Mouse (Mus musculus): ENCODE measurements around the gene Atg2a.

The Atg2a gene

DNA sequence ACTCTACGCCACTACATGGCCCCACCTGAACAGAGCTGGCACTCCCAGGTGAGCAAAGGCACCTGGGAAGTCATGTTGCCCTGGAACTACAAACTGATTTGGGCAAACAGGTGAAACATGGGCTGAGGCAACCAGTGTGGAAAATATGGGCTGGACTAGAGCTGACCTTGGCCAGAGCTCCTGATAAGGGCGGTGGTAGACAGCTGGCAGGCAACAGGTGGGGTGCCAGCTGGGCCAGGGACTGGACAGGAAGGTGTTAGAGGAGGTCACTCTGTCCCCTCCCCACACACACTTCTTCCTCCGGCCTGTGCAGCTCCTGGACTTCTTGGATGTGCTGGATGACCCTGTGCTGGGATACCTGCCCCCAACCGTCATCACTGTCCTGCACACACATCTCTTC, 11.6 kb downstream of the Atg2a start:
- DNase-seq, result no peak

DNA sequence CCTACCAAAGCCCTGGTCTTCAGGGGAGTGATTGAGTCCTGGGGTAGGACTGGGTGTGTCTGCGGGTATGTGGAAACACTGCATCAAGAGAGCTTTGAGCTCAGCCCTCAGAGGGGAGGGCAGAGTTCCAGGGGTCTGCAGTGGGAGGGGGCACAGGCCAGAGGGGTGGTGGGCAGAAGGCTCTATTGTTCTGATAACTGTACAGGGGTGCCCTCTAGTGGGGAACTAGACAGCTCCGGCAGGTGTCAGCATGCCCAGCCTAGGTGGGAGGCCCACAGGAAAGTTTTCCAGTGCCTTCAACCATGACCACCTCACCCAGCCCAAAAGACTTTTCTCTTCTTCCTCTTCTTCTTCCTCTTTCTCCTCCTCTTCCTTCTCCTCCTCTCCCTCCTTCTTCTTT, 19.0 kb downstream of the Atg2a start:
- no peak for DNase-seq

DNA sequence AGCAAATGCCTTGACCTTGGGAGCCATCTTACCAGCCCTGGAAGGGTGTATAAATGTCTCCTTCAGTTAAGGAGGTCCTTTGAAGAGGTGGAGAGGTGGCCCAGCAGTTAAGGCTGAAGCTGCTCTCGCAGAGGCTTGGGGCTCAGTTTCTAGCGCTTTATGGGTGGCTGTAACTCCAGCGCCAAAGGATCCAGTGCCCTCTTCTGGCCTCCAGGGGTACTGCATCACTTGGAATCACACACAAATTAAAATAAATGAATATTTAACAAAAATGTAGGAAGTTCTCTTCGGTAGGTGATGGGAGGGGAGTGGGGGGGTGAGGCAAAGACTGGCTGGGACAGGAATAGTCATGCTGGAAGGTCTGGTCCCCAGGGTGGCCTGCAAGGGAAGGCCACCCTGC, 19.5 kb downstream of the Atg2a start:
- DNase-seq, result no peak

DNA sequence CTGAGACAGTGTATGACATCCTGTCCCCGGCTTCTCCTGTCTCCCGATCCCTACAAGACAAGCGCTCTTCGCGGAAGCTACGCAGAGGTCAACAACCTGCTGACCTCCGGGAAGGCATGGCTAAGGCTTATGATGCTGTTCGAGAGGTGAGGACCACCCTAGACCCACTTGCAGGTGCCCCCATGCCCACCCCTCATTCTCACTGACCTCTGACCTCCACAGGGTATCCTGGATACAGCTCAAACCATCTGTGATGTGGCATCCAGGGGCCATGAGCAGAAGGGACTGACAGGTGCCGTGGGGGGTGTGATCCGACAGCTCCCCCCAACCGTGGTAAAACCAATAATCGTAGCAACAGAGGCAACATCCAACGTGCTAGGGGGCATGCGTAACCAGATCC, 19.9 kb downstream of the Atg2a start:
- no peak for DNase-seq

DNA sequence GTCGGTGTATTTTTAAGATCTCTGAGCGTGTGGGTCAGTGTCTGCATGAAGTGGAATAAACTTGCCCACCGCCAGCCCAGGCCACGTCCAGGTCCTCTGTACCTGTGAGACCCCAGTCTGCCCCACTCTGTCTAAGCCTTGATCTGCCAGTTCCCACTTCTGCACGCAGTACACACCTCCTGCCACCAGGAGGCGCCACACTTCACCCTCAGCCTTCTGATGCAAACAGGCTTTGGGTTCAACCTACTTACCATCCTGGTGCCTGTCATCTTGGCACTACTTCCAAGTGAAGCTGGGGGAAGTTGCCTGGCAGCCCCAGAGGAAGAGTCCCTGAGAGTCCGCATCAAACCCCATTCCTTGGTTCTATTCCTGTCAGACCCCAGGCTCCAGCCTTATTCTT, 20.8 kb downstream of the Atg2a start:
- DNase-seq, result peak; percentile 85

DNA sequence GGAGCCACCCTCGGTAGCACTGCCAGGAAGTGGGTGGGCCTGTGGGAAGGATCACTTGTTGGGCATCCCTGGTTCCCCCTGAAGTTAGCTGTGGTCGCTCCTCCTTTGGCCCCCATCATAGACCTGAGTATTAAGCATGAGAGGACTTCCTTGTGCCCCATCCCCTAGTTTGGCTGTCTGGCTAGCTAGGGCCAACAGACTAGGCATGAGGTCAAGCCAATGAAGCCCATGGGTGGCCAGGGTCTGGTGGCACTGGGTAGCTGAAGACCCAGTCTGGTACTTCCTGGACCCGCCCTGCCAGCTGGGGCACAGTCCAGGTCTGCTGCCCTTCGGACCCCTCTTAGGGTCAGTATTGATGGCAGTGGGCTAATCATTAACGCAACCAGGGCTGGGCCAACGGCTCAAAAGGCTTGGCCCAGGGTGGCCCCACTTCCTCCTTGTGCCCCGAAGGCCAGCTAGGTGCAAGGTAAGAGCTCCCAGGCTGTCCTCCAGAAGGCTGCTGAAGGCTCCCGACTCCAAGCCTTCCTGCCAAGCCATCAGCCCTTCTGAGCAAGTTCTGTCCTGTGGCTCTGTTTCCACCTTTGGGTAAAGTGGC, 21.5 kb downstream of the Atg2a start:
- no peak for DNase-seq

DNA sequence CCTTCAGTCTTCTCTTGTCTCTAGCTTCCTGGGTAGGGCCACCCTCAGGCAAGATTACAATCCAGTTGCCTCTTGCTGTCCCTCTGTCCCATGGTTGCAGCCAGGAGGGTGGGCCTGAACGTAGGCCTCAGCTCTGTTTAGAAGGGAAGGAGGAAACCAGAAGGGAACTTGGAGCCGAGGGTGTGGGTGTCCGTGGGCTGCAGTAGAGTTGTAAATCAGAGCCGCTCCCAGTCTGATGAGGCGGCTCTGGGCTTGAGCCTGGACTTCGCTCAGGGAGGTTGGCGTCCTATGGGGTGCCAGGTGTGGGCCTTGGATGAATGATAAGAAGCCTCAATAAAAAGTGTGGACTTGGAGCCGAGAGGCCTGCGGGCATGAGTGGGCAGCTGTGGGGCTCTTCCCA, 22.7 kb downstream of the Atg2a start:
- no peak for DNase-seq

DNA sequence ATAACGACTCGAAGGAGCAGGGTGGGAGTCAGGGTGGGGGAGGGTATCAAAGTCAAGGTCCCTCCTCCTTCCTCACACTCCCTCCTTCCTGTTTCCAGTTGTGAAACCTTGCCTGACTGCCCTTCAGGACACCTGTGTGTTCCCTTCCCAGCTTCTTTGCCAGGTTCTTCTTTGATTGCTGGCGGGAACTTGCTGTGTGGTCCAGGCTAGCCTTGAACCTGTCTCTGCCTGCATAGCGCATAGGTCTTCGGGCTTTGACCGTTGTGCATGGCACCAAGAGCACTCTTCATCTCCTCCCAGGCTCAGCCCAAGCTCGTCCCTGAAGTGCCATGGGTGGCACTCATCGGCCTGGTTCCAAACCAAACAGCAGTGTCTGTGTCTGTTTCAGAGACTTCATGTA, 23.5 kb downstream of the Atg2a start:
- no peak for DNase-seq

DNA sequence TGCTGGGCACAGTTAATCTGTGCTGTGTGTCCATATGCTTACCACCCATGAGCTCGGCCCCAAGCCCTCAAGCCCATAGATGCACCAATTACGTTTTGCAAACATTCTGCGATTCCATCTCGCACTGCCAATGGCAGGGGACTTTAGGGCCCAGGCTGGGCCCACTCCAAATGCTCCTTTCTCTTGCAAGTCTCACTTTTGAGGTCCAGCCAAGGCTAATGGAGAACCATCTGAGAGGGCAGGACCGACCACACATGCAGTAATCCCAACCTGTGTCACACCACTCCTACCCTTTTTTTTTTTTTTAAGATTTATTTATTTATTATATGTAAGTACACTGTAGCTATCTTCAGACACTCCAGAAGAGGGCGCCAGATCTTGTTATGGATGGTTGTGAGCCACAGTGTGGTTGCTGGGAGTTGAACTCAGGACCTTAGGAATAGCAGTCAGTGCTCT, 24.3 kb downstream of the Atg2a start:
- no peak for DNase-seq

DNA sequence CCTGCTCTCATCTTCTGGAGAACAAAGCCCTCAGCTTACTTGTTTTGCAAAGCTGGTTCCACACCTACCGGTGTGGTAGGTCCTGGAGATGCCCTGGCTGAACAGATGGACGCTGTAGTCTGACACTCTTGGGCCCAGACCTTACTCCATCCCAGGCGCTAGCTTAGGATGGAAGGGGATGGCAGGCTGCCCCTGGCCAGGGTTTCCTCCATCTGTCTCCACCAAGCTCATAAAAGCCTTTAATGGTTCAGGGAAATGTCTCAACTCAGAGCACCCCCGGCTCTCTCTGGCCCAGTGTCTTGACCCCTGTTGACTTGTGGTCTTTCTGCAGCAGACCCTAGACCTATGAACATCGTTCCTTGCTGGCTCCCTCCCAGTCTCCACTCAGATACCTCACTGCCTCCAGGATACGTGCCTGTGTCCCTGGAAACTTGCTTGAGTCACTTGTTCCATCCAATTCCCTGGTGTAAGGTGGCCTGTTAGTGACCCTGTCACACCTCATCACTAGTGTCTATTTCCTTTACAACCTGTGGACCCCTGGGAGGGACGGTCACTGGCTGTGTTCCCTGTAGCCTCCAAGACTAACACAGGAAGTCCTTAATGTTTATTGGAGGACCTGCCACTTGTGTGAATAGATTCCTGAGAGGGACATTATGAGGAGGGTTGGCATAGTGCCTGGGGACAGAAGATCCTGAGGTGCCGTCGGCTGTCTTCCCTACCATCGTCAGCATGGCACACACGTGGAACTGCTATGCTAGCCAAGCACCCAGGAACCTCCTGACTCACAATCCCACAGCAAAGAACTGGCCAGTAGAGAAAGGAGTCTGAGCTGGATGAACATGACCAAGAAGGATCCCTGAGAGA, 26.1 kb downstream of the Atg2a start:
- peak; percentile 93 for DNase-seq

DNA sequence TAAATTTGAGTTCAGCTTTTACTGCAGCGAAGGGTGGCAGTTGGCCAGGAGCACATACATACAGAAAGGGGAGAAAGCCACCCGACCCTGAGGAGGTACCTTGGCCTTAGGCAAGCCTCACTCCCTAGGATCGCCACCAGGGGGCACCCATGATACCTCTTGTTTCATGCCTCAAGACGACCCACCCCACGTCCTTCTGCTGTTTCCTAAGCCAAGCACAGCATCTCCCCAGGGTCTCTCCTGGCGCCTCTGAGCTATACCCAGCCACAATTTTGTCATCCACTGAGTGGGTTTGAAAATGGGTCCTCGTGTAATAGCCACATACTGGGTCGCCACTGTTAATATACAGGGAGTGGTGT, 26.7 kb downstream of the Atg2a start:
- peak; percentile 87 for DNase-seq

DNA sequence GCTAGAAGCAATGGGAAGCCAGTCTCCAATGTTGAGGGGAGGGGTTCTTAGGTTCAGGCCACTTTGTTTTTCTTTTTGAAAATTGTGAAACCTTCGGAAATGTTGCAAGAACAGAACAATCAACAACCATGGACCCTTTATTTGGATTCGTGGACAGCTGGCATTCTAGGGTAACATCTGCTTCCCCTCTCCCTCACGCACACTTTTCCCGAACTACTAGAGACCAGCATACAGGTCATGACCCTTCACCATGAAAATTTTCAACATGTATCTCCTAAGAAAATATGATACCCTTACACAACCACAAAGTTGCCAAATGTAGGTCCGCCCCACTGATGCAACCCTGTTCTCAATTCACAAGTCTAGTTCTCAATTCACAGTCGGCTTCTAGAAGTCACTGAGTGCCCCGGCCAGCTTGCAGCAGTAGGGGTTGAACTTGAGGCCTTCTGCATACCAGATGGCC, 27.2 kb downstream of the Atg2a start:
- DNase-seq, result no peak

DNA sequence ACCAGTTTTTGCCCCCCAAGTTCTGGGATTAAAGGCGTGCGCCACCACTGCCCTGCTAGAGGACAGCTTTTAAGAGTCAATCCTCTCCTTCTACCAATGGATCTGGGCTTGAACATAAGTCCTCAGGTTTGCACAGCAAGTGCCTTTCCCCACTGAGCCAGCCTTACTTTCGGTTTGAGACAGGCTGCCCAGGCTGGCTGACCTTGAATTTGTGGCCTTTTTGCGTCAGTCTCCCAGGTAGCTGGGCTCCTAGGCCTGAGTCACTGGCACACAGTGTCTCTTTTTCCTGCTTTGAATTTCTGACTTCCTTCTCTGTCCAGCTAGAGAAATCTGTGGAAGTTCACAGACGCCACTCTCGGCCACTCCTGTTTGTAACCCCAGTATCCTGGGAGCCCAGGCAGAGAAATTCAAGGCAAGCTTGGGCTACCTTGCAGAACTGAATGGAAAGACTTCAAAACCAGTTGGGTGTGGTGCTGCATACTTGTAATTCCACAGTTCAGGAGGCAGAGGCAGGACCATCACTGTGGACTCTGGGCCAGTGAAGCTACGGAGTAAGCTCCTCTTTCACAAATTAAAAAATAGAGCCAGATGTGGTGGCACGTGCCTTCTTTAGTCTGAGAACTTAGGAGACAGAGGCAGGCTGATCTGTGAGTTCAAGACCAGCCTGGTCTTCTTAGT, 28.5 kb downstream of the Atg2a start:
- no peak for DNase-seq

DNA sequence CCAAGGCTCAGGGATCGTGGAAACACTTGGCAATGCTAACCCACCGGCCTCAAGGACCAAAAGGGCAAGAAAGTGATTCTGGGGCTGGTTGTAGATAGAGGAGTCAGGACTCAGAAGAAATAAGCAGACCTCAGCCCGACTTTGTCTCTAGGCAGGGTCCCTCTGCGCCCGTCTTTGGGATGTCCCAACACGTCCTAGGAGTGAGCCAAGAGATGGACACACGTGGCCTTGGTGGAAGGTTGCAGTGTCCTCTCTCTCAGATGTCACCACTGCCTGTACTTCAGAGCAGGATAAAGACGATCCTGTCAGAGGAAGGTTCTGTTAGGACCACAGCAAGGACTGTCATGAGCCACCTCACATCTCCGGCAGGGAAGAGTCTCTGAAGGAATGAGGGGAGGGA, 29.2 kb downstream of the Atg2a start:
- DNase-seq, result no peak

DNA sequence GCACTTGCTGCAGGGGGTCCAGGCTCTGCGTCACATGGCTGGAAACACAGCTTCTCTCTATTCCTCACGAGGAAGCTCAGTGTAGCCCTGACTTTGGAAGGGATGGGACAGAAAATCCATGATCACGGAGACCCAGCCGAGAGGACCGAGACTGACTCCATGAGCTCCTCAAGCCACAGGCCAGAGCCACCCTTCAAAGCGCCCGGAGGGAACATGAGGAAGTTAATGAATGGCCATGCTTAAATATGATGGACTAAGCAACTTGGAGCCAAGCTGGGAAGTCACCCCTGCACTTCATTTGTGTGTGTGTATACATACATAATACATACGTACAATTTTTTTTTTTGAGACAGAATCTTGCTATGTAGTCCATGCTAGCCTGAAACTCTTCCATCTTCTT, 29.7 kb downstream of the Atg2a start:
- DNase-seq, result no peak

DNA sequence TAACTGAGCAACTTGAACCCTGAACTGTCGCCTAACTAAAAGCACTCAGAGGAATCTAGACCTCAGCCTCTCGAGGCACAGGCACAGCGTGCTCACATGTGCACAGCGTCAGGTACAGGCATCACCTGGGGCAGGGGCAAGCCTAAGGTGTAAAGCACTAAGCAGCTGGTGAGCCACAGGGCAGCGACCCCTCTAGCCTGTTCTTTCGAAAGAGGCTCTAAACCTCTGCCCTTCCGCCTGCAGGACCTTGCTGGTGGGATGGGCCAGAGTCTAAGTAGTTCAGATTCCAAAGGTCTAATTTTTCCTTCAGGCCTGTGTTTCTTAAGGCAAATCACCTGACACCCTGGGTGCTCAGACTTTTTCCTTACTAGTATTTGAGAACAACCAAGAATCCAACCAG, 30.6 kb downstream of the Atg2a start:
- DNase-seq, result no peak

DNA sequence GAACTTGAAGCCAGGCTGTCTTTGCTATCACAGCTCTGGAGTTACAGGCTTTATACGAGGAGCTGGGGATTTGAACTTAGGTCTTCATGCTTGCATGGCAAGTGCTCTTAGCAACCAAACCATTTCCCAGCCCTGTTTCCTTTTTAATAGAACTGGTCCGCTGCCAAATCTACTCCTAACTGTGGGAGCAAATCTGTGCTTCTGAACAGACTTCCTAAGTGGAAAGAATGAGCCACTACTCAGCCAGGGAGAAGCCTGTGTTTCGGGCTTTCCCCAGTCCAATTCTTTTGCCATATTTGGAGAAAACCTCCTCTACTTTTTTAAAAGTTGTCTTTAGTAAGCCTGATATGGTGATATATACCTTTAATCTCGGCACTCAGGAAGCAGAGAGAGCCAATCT, 31.3 kb downstream of the Atg2a start:
- DNase-seq, result no peak

DNA sequence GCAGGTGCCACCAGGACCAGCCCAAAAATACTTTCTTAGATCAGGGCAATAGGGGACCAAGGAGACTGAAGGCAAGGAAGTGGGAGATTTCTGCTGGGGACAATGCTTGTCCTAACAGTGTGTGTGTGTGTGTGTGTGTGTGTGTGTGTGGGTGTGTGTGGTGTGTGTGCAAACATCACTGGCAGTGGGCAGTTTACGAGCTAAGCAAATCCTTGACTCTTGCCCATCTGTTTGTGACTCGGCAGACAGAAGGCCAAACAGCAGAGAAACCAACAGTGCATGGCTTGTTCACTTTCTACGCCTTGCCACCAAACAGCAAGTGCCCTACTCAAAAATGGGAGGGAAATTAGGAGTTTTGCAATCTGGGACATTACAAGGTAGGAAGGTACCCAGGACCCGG, 32.1 kb downstream of the Atg2a start:
- DNase-seq, result no peak

DNA sequence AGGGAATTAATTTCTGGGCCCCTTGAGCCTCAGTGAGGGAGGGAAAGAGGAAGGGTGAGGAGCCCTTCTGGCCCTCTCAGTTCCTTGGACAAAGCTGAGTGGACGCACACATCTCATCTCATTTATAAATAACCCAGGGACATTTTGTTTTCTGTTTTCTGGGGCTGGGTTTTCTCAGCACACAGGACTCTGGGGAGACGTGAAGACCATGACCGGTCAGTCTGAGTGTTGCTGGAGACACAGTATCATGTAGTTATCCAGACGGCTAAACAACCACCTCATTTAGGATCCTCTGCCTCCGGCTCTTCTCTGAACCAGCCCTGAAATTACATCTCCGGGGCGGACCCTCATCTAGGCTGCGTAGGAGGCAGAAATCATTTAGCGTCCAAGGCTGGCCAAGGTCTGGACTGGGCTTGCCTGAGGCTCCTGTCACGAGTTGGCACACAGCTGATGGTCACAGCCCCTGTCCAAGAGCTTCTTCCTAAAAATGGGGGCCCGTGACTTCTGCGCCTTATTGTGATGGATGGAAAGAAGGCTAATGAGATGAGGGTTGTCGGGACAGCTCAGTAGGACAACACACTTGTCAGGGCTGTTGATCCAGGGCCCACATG, 32.6 kb downstream of the Atg2a start:
- no peak for DNase-seq

DNA sequence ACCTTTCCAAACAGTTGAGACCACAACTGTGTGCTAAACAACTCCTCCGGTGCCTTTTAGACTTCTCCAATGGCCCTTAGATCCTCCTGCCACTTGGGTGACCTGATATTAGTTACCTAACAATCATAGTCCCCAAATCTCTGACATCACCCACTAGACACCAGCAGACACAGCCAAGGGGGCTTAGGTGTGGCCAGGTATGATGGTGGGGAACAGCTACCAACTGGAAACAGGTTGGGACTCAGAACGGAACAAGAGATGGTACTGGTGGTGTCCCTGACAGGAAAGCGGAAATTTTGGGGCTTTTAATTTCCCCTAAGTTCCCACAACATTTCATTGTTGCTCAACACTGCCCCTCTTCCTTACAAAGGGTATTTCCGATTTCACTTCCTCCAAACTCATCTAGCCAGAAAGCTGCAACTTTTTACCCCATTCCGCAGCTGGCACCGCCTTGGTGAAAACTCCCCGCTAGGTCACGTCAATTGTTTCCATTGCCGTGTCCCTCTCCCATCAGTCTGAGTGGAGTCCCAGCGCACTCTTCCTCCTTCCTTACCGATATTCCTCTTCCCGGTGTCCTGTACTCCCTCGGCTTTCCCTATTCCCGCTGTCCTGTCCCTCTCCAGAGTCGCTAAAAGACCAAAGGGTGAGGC, 34.4 kb downstream of the Atg2a start:
- no peak for DNase-seq

DNA sequence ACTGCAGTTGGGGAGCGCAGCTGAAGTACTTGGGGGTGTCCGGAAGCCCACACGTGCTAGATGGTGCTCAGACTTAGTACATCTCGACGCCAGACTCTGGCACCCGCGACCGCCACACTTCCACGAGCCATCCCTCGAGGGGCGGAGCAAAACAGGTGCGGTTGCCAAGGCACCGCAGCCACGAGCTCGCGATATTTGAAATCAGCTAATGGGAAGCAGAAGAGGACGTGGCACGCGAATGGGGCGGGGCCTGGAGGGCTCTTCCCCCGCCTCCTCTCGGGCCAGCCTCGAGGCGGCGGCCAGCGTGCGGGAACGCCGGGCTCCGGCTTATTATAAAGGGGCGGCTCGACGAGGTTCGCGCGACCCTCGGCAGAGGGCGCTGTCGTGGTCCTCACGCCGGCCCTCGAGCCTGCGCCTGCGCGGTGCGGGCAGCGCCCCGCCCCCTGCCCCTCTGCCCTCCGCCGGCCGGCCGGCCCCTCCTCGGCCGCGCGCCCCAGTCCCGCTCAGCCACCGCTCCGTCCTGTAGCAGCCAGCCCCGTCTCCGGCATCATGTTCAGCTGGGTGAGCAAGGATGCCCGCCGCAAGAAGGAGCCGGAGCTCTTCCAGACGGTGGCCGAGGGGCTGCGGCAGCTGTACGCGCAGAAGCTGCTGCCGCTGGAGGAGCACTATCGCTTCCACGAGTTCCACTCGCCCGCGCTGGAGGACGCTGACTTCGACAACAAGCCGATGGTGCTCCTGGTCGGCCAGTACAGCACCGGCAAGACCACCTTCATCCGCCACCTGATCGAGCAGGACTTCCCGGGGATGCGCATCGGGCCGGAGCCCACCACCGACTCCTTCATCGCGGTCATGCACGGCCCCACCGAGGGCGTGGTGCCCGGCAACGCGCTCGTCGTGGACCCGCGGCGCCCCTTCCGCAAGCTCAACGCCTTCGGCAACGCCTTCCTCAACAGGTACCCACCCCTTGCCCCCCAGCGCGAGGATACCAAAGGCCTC, 35.3 kb downstream of the Atg2a start, which contains the start of gene Ehd1:
Gene Ehd1, plus strand, starts transcription at position 300 of the 996 bp plus-strand sequence.
- peak; percentile 98 for DNase-seq

Measured in cerebellum, adult 11 months (tissue).